Mouse (Mus musculus): ENCODE data around the gene Olfr1181. TPM values are rescaled to one million over a fixed set of nuclear protein-coding genes. Genes with fewer than 3 reads are reported as not detected.
"Not testable (repeated sequence)": the region's sequence is repeated elsewhere in the genome, so short reads cannot be mapped to it uniquely, and the experiment has no call there.

Olfr1181 gene
- polyA plus RNA-seq (2012; rRNA removed) = not detected in 2 replicates

DNA sequence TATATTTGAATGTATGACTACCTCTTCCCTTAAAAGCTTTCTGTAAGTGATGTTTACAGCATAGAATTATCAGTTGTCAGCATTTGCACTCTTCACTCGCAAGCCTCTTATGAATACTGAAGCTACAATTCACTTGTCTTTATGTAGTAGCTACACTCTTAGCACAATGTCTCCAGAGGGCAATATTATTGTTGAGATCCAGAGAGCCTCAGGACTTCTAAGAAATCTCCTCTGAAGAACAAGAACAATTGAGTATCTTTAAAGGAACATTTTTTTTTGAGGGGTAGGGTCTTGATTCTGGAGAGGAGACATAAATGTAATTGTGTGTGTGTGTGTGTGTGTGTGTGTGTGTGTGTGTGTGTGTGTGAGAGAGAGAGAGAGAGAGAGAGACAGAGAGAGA, at the start of gene Olfr1181:
Gene Olfr1181 (minus strand): TSS at position 101 of the 400 bp plus-strand sequence.
- H3K27me3 ChIP-seq (ENCODE audit: control insufficient read depth, insufficient read depth, low read length) = no peaks in the 10 kb centered on the region
- TF ChIP-seq POLR2A (IDR thresholded peaks at IDR 0.05; ENCODE audit: low read depth, low read length) (no peak), CTCF (IDR thresholded peaks at IDR 0.05; ENCODE audit: extremely low read depth, insufficient read depth, insufficient read length, insufficient replicate concordance) (no peak)

DNA sequence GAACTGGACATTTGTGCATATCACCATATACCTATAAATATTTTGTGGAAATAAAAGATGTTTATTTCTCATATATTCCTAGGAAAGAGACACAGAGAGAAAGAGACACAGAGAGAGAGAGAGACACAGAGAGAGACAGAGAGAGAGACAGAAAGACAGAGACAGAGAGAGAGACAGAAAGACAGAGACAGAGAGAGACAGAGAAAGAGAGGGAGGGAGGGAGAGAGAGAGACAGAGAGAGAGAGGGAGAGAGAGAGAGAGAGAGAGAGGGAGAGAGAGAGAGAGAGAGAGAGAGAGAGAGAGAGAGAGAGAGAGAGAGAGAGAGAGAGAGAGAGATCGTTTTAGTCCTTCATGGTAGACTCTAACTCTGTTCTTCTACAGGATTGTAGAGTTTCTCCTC, 28.6 kb upstream of the Olfr1181 start, which contains the start of gene Olfr1183:
Gene Olfr1183 (plus strand): TSS at position 301 of the 400 bp plus-strand sequence.
- H3K27me3 ChIP-seq (ENCODE audit: control insufficient read depth, insufficient read depth, low read length); H3K27ac ChIP-seq (ENCODE audit: insufficient read depth, low read length); H3K36me3 ChIP-seq (ENCODE audit: control insufficient read depth, insufficient read depth, low read length); DNase-seq (ENCODE audit: low read depth in 1 of 2, low spot score in 2 of 2); H3K4me1 ChIP-seq (ENCODE audit: control insufficient read depth, insufficient read depth, insufficient read length); H3K4me3 ChIP-seq (ENCODE audit: extremely low read depth, insufficient read depth, insufficient read length): not testable (repeated sequence)
- 75% methylated on average over 1 of the region's 1 CpGs for WGBS

More for the DNA sequence above, at the start of gene Olfr1181:
- Histone ChIP-seq H3K4me1 (ENCODE audit: control insufficient read depth, insufficient read depth, insufficient read length) (no peaks in the 10 kb centered on the region), H3K36me3 (ENCODE audit: control insufficient read depth, insufficient read depth, low read length) (no peaks in the 10 kb centered on the region), H3K27ac (ENCODE audit: insufficient read depth, low read length) (no peak within 1 kb of the TSS), H3K4me3 (ENCODE audit: extremely low read depth, insufficient read depth, insufficient read length) (no peak within 1 kb of the TSS)
- no peak for DNase-seq (ENCODE audit: low read depth in 1 of 2, low spot score in 2 of 2)
- 77% methylated on average over 1 of the region's 1 CpGs for WGBS

DNA sequence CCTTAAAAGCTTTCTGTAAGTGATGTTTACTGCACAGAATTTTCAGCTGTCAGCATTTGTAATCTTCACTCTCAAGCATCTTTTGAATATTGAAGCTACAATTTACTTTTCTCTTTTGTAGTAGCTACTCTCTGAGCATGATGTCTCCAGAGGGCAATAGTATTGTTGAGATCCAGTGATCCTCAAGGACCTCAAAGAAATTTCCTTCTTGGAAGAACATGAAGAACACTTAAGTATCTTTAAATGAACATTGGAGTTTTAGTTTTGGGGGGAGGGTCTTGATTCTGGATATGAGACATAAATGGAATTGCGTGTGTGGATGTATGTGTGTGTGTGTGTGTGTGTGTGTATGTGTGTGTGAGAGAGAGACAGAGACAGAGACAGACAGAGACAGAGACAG, 23.1 kb upstream of the Olfr1181 start, which contains the start of gene Gm13757:
Gene Gm13757 (minus strand): TSS at position 101 of the 400 bp plus-strand sequence.
- Histone ChIP-seq H3K27ac (ENCODE audit: insufficient read depth, low read length) (no peak within 1 kb of the TSS), H3K4me1 (ENCODE audit: control insufficient read depth, insufficient read depth, insufficient read length) (no peaks in the 10 kb centered on the region), H3K4me3 (ENCODE audit: extremely low read depth, insufficient read depth, insufficient read length) (no peak within 1 kb of the TSS), H3K36me3 (ENCODE audit: control insufficient read depth, insufficient read depth, low read length) (no peaks in the 10 kb centered on the region), H3K27me3 (ENCODE audit: control insufficient read depth, insufficient read depth, low read length) (no peaks in the 10 kb centered on the region)
- WGBS = 90% methylated on average over 1 of the region's 1 CpGs
- TF ChIP-seq POLR2A (IDR thresholded peaks at IDR 0.05; ENCODE audit: low read depth, low read length) (no peak), CTCF (IDR thresholded peaks at IDR 0.05; ENCODE audit: extremely low read depth, insufficient read depth, insufficient read length, insufficient replicate concordance) (no peak)
- DNase-seq (ENCODE audit: low read depth in 1 of 2, low spot score in 2 of 2) = no peak

DNA sequence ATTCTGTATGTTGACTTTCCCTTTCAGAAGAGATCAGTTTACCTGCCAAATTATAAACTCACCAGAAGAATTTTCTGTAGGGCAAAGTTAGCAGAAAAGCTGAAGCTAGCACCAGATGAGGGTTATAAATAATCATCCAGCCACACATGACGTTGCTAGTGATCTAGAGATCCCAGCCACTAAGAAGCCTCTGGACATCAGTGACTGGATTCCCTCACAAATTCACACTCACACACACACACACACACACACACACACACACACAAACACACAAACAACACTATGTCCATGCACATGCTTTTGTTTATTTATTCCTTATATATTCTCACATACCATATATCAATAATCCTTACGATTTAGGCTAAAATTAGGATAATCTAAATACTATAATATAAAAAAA, 6.9 kb downstream of the Olfr1181 start, which contains the start of gene Olfr1180:
Gene Olfr1180 (minus strand): TSS at position 101 of the 400 bp plus-strand sequence.
- H3K27me3 ChIP-seq (ENCODE audit: control insufficient read depth, insufficient read depth, low read length) = no peaks in the 10 kb centered on the region
- WGBS = 79% methylated on average over 2 of the region's 2 CpGs
- no peaks in the 10 kb centered on the region for H3K4me1 ChIP-seq (ENCODE audit: control insufficient read depth, insufficient read depth, insufficient read length)
- H3K36me3 ChIP-seq (ENCODE audit: control insufficient read depth, insufficient read depth, low read length) = no peaks in the 10 kb centered on the region
- no peak for TF ChIP-seq POLR2A (IDR thresholded peaks at IDR 0.05; ENCODE audit: low read depth, low read length)
- no peak for TF ChIP-seq CTCF (IDR thresholded peaks at IDR 0.05; ENCODE audit: extremely low read depth, insufficient read depth, insufficient read length, insufficient replicate concordance)
- no peak within 1 kb of the TSS for H3K4me3 ChIP-seq (ENCODE audit: extremely low read depth, insufficient read depth, insufficient read length)
- DNase-seq (ENCODE audit: low read depth in 1 of 2, low spot score in 2 of 2) = no peak
- H3K27ac ChIP-seq (ENCODE audit: insufficient read depth, low read length) = no peak within 1 kb of the TSS

DNA sequence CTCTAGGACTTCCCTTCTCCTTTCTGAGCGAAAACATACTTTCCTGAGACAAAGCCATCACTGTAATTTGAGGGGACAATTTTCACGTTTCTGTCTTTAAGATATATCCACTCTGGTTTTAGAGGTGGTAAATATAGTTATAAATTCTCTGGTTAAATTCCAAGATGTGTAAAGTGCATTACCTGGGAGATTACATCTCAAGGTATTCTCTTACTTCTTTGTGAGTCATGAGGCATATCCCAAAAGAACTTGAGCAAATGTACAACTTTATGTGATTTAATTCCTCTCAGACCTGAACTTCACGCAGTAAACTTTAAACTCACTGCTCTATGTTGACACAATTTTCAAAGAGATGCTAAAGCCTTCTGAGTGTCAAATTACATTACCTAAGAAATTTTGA, 19.6 kb downstream of the Olfr1181 start, which contains the start of gene Olfr1179:
Gene Olfr1179 (minus strand): TSS at position 101 of the 400 bp plus-strand sequence.
- 80% methylated on average over 3 of the region's 3 CpGs for WGBS
- DNase-seq (ENCODE audit: low read depth in 1 of 2, low spot score in 2 of 2) = no peak

DNA sequence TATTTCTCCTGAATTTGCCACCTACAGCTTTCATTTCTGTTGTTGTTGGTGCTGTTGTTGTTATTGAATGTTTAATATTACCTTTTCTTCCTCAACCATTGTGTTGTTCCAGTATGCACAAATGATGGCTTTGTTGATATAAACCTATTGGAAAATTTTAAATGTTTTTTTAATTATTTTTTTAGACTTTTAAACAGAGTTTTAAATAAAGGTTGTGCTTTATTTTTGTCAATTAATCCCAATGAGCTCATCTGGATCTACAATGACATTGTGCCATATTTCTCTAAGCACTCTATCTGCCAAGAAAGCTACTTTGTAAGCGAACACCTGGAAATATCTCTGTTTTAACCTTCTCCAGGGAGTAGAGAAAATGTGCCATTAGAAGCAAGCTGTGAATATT, 39.2 kb downstream of the Olfr1181 start, which contains the start of gene Olfr1178:
Gene Olfr1178 (plus strand): TSS at position 301 of the 400 bp plus-strand sequence.
- Histone ChIP-seq H3K27ac (ENCODE audit: insufficient read depth, low read length) (no peak within 1 kb of the TSS), H3K4me1 (ENCODE audit: control insufficient read depth, insufficient read depth, insufficient read length) (no peaks in the 10 kb centered on the region), H3K4me3 (ENCODE audit: extremely low read depth, insufficient read depth, insufficient read length) (no peak within 1 kb of the TSS), H3K27me3 (ENCODE audit: control insufficient read depth, insufficient read depth, low read length) (no peaks in the 10 kb centered on the region), H3K36me3 (ENCODE audit: control insufficient read depth, insufficient read depth, low read length) (no peaks in the 10 kb centered on the region)
- 89% methylated on average over 1 of the region's 1 CpGs for whole genome bisulfite sequencing
- TF ChIP-seq POLR2A (IDR thresholded peaks at IDR 0.05; ENCODE audit: low read depth, low read length) (no peak), CTCF (IDR thresholded peaks at IDR 0.05; ENCODE audit: extremely low read depth, insufficient read depth, insufficient read length, insufficient replicate concordance) (no peak)
- no peak for DNase-seq (ENCODE audit: low read depth in 1 of 2, low spot score in 2 of 2)

More for the DNA sequence above, 19.6 kb downstream of the Olfr1181 start, which contains the start of gene Olfr1179:
- TF ChIP-seq POLR2A (IDR thresholded peaks at IDR 0.05; ENCODE audit: low read depth, low read length) (no peak), CTCF (IDR thresholded peaks at IDR 0.05; ENCODE audit: extremely low read depth, insufficient read depth, insufficient read length, insufficient replicate concordance) (no peak)
- Histone ChIP-seq H3K27me3 (ENCODE audit: control insufficient read depth, insufficient read depth, low read length) (no peaks in the 10 kb centered on the region), H3K4me1 (ENCODE audit: control insufficient read depth, insufficient read depth, insufficient read length) (no peaks in the 10 kb centered on the region), H3K4me3 (ENCODE audit: extremely low read depth, insufficient read depth, insufficient read length) (no peak within 1 kb of the TSS), H3K27ac (ENCODE audit: insufficient read depth, low read length) (no peak within 1 kb of the TSS), H3K36me3 (ENCODE audit: control insufficient read depth, insufficient read depth, low read length) (no peaks in the 10 kb centered on the region)

Other genes with a start within 250 kb of the Olfr1181 start
- not detected in 2 replicates for gene Olfr1168, start 244.3 kb downstream of the Olfr1181 start, polyA plus RNA-seq (2012; rRNA removed)
- not detected in 2 replicates for gene Olfr1170, start 197.8 kb downstream of the Olfr1181 start, polyA plus RNA-seq (2012; rRNA removed)
- not detected in 2 replicates for gene Olfr1173, start 146.3 kb downstream of the Olfr1181 start, polyA plus RNA-seq (2012; rRNA removed)
- not detected in 2 replicates for gene Olfr1174-ps, start 111.0 kb downstream of the Olfr1181 start, polyA plus RNA-seq (2012; rRNA removed)
- not detected in 2 replicates for gene Olfr1175-ps, start 99.0 kb downstream of the Olfr1181 start, polyA plus RNA-seq (2012; rRNA removed)
- gene Olfr1176, start 89.5 kb downstream of the Olfr1181 start, polyA plus RNA-seq (2012; rRNA removed) = not detected in 2 replicates
- gene Olfr1177-ps, start 79.7 kb downstream of the Olfr1181 start, polyA plus RNA-seq (2012; rRNA removed) = not detected in 2 replicates
- not detected in 2 replicates for gene Olfr1178, start 39.1 kb downstream of the Olfr1181 start, polyA plus RNA-seq (2012; rRNA removed)
- gene Olfr1179, start 19.7 kb downstream of the Olfr1181 start, polyA plus RNA-seq (2012; rRNA removed) = not detected in 2 replicates
- gene Olfr1180, start 7.0 kb downstream of the Olfr1181 start, polyA plus RNA-seq (2012; rRNA removed) = not detected in 2 replicates
- gene Gm13757, start 23.0 kb upstream of the Olfr1181 start, polyA plus RNA-seq (2012; rRNA removed) = not detected in 2 replicates
- gene Olfr1183, start 28.7 kb upstream of the Olfr1181 start, polyA plus RNA-seq (2012; rRNA removed) = not detected in 2 replicates
- not detected in 2 replicates for gene Olfr1184, start 57.4 kb upstream of the Olfr1181 start, polyA plus RNA-seq (2012; rRNA removed)
- gene Olfr1185-ps1, start 67.1 kb upstream of the Olfr1181 start, polyA plus RNA-seq (2012; rRNA removed) = not detected in 2 replicates
- gene Olfr1186, start 92.4 kb upstream of the Olfr1181 start, polyA plus RNA-seq (2012; rRNA removed) = not detected in 2 replicates
- gene Olfr1188, start 130.8 kb upstream of the Olfr1181 start, polyA plus RNA-seq (2012; rRNA removed) = not detected in 2 replicates
- gene Olfr1189, start 160.3 kb upstream of the Olfr1181 start, polyA plus RNA-seq (2012; rRNA removed) = not detected in 2 replicates
- not detected in 2 replicates for gene Olfr1191-ps1, start 214.4 kb upstream of the Olfr1181 start, polyA plus RNA-seq (2012; rRNA removed)
- not detected in 2 replicates for gene Olfr1192-ps1, start 222.3 kb upstream of the Olfr1181 start, polyA plus RNA-seq (2012; rRNA removed)
- not detected in 2 replicates for gene Olfr1193, start 249.5 kb upstream of the Olfr1181 start, polyA plus RNA-seq (2012; rRNA removed)